Mouse (Mus musculus) megakaryocyte, embryonic 14.5 days (primary cell): ENCODE data around the gene Ndufa5.

Experiments
- FLI1 ChIP-seq: IDR thresholded peaks from 2 replicates; pipeline ENCODE4 v1.6.1; 2012; ENCODE audit warnings: low read length, inconsistent platforms, mixed read lengths
- GATA1 ChIP-seq: IDR thresholded peaks from 3 replicates; pipeline ENCODE4 v1.6.1; 2012; ENCODE audit warnings: mixed read lengths, low read length, inconsistent platforms, borderline replicate concordance

- TF ChIP-seq GATA1 (no peak), FLI1 (no peak)
Measured at GRCm38 (mm10) chr6:24571126-24571525, 43.3 kb upstream of the Ndufa5 start.
